ENCODE assay signal across 13 mouse cellular contexts in the genomic region with DNA sequence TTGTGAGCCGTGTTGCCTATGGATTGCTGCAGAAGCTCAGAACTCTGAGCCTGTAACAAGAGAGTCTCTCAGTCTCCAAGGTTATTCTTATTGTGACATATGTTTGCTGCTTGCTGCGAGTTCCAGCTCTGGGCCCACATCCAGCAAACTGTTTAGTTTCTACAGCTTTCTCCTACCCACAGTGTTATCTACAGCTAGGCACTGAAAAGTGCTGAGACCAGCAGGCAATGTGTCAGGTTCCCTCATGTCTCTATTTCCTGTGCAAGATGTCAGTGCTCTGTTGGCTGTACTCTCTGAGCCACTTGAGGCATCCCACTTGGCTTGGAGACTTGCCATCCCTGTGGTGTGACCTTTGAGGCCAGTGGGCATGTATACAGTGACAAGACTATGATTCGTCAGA. TPM values are rescaled to one million over a fixed set of nuclear protein-coding genes. Genes with fewer than 3 reads are reported as not detected.
DNase-seq lines count a peak whose midpoint lies in the region; ATAC-seq lines count a peak whose summit lies in the region.
"Had no signal": no experiment of that assay in that cellular context is flagged by ENCODE, and none has a peak within 500 bp of the region (broad histone marks: within the 10 kb centered on the region; RNA-seq: fewer than 3 reads in every experiment).

No protein-coding gene starts in this region.

- H3K4me1 ChIP-seq in forebrain, embryonic 15.5 days: no peaks in the 10 kb centered on the region
- no peaks in the 10 kb centered on the region for H3K4me1 ChIP-seq in forebrain, embryonic 10.5 days
- H3K4me1 ChIP-seq: limb, embryonic 10.5 days had no signal

- H3K27ac ChIP-seq in forebrain, embryonic 15.5 days (replicated peaks): no peak overlapping the region
- H3K27ac ChIP-seq in forebrain, embryonic 10.5 days: no peak overlapping the region
- H3K27ac ChIP-seq: limb, embryonic 10.5 days had no signal

- no peaks in the 10 kb centered on the region for H3K36me3 ChIP-seq in forebrain, embryonic 15.5 days
- H3K36me3 ChIP-seq in forebrain, embryonic 10.5 days (replicated peaks): no peaks in the 10 kb centered on the region
- H3K36me3 ChIP-seq: limb, embryonic 10.5 days had no signal

- no peaks in the 10 kb centered on the region for H3K9me3 ChIP-seq in forebrain, embryonic 15.5 days
- H3K9me3 ChIP-seq in forebrain, embryonic 10.5 days: no peaks in the 10 kb centered on the region
- H3K9me3 ChIP-seq: limb, embryonic 10.5 days had no signal

- no peak overlapping the region for H3K4me2 ChIP-seq in forebrain, embryonic 15.5 days (replicated peaks)

- peak; percentile 66; the same call in 1 of the 2 replicates for ATAC-seq in forebrain, embryonic 15.5 days (replicated peaks)

- no peak overlapping the region for H3K9ac ChIP-seq in forebrain, embryonic 15.5 days (replicated peaks)

- H3K4me3 ChIP-seq in forebrain, embryonic 15.5 days: no peak overlapping the region
- no peak overlapping the region for H3K4me3 ChIP-seq in forebrain, embryonic 10.5 days
- H3K4me3 ChIP-seq: limb, embryonic 10.5 days had no signal

- no peak for DNase-seq in forebrain, embryonic 10.5 days (ENCODE audit: extremely low spot score, low spot score)
- peak; percentile 62 for DNase-seq in cerebellum, adult 9-11 months
- peak; percentile 16 for DNase-seq in layer of hippocampus, adult 9-10 months (ENCODE audit: low spot score)
- peak; percentile 84 to 88 for DNase-seq in right cerebral cortex, postnatal 10 days (ENCODE audit: low spot score in 2 of 2)
- no peak for DNase-seq in ovary, postnatal 36 days (ENCODE audit: low spot score)
- DNase-seq in embryo, embryonic 11 days: no peak
- DNase-seq in spleen, postnatal 36 days (ENCODE audit: low spot score in 2 of 2): no peak
- DNase-seq: lung, postnatal 4 days; spleen, adult 18-20 months had no signal

- 66% methylated on average over 3 of the region's 3 CpGs for WGBS in forebrain, embryonic 15.5 days
- 83% methylated on average over 3 of the region's 3 CpGs for WGBS in forebrain, embryonic 10.5 days

- H3K27me3 ChIP-seq in forebrain, embryonic 15.5 days: no peaks in the 10 kb centered on the region
- no peaks in the 10 kb centered on the region for H3K27me3 ChIP-seq in forebrain, embryonic 10.5 days (ENCODE audit: poor library complexity, severe bottlenecking)

RNA-seq across cellular contexts. Expression of gene Gabrr3, which starts 13.8 kb away (rescaled TPM):
- 0.06 TPM in 1 of 2 replicates, not detected in the other for polyA plus RNA-seq in forebrain, embryonic 15.5 days (2015; fragmentation: Nextera tagmentation; extraction: Ambion mirVana)
- 0.04 TPM in 1 of 2 replicates, not detected in the other for polyA plus RNA-seq in forebrain, embryonic 10.5 days (2016; fragmentation: Nextera tagmentation; extraction: Ambion mirVana)
- polyA plus RNA-seq: C2C12 had no signal

RNA-seq across cellular contexts. Expression of gene Olfr209, which starts 29.5 kb away (rescaled TPM):
- polyA plus RNA-seq in forebrain, embryonic 15.5 days (2015; fragmentation: Nextera tagmentation; extraction: Ambion mirVana): not detected in 2 replicates
- polyA plus RNA-seq in forebrain, embryonic 10.5 days (2016; fragmentation: Nextera tagmentation; extraction: Ambion mirVana): not detected in 2 replicates
- polyA plus RNA-seq: C2C12; cortical plate, adult 2 months; limb, embryonic 10.5 days had no signal

RNA-seq across cellular contexts. Expression of gene Olfr206, which starts 44.3 kb away (rescaled TPM):
- not detected in 2 replicates for polyA plus RNA-seq in forebrain, embryonic 15.5 days (2015; fragmentation: Nextera tagmentation; extraction: Ambion mirVana)
- polyA plus RNA-seq in forebrain, embryonic 10.5 days (2016; fragmentation: Nextera tagmentation; extraction: Ambion mirVana): not detected in 2 replicates
- polyA plus RNA-seq: C2C12; cortical plate, adult 2 months; limb, embryonic 10.5 days had no signal

Comparison
In these comparisons a context has a peak if more than half of its experiments do, and no peak if none do; other contexts are left out.
1. DNase-seq: peak in cerebellum, adult 9-11 months (single experiment), layer of hippocampus, adult 9-10 months (single experiment) and right cerebral cortex, postnatal 10 days (2 of 2); none in forebrain, embryonic 10.5 days (single experiment), ovary, postnatal 36 days (single experiment), embryo, embryonic 11 days (single experiment) and spleen, postnatal 36 days (0 of 2).